Mouse (Mus musculus): ENCODE measurements around the gene Plin4. TPM values are rescaled to one million over a fixed set of nuclear protein-coding genes. Genes with fewer than 3 reads are reported as not detected.
A peak's percentile ranks its signal among the peaks of the same experiment; 100 is the strongest.
"Not testable (repeated sequence)": the region's sequence is repeated elsewhere in the genome, so short reads cannot be mapped to it uniquely, and the experiment has no call there.

Plin4 gene
- polyA plus RNA-seq, 1 experiment from 2014 or later = 0.23 TPM

DNA sequence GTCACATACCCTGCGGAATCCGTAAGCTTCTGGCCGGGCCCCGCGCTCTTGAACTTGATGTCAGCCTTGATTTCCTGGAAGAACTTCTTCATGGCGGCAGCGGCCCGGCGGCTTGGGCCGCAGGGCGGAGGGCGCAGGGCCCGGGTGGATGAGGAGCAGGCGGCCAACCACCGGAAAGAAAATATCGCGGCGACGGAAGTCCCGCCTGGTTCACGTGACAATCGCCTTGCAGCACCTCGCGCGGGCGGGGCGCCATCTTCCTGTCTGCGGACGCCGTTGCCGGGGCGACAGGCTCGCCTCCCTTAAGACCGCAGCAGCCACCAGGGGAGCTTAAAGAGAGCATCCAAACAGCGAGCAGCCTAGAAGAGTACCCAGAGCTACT is 34.8 kb downstream of the Plin4 start, which contains the start of gene Ubxn6:
Ubxn6 (minus strand) TSS at position 202 of the 382 bp plus-strand sequence.
- Histone ChIP-seq H3K4me2 (ENCODE audit: low read depth, low read length) (peak within 1 kb of the TSS; percentile 83), H3K27ac (ENCODE audit: low read length) (peak within 1 kb of the TSS; percentile 99), H3K9me3 (ENCODE audit: control insufficient read depth, low read length) (no peaks in the 10 kb centered on the region), H3K4me3 (ENCODE audit: low read length) (peak within 1 kb of the TSS; percentile 96), H3K27me3 (replicated peaks; ENCODE audit: control insufficient read depth, insufficient read depth, low read length) (no peaks in the 10 kb centered on the region), H3K9ac (ENCODE audit: low read depth, low read length) (peak within 1 kb of the TSS; percentile 89), H3K4me1 (ENCODE audit: control insufficient read depth, insufficient read depth, low read length) (peaks cover 17% of the 10 kb centered on the region), H3K36me3 (ENCODE audit: control insufficient read depth, insufficient read depth, low read length) (peaks cover 14% of the 10 kb centered on the region)
- peak; percentile 36 for ATAC-seq
- WGBS = under 1% methylated on average over 35 of the region's 35 CpGs

GRCm38 (mm10) chr17:56074097-56074826 is 35.3 kb downstream of the Plin4 start:
- H3K36me3 ChIP-seq (ENCODE audit: control insufficient read depth, insufficient read depth, low read length) = peaks cover 20% of the 10 kb centered on the region
- H3K27me3 ChIP-seq (replicated peaks; ENCODE audit: control insufficient read depth, insufficient read depth, low read length) = no peaks in the 10 kb centered on the region
- peak overlapping the region; percentile 96 for H3K4me3 ChIP-seq (ENCODE audit: low read length)
- ATAC-seq = peak; percentile 43
- peak overlapping the region; percentile 99 for H3K27ac ChIP-seq (ENCODE audit: low read length)
- peak overlapping the region; percentile 83 for H3K4me2 ChIP-seq (ENCODE audit: low read depth, low read length)
- peaks cover 17% of the 10 kb centered on the region for H3K4me1 ChIP-seq (ENCODE audit: control insufficient read depth, insufficient read depth, low read length)
- WGBS = 8% methylated on average over 22 of the region's 22 CpGs
- peak overlapping the region; percentile 89 for H3K9ac ChIP-seq (ENCODE audit: low read depth, low read length)
- no peaks in the 10 kb centered on the region for H3K9me3 ChIP-seq (ENCODE audit: control insufficient read depth, low read length)

DNA sequence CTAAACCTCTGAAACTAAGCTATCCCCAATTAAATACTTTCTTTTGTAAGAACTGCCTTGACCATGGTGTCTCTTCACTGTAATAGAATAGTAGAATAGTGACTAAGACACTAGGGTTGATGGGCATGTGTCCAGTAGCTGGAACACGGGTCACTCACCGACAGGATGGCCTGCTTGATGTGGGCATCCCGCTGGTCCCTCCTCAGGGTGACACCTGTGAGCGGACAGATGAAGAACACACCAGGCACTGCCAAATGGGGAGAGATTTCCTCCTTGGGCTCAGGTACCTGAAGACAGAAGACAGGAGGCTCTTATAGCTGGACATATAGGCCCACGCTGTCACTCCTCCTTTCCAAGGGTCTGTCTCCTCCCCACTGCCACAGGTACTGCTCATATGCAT is 37.4 kb downstream of the Plin4 start:
- Histone ChIP-seq H3K27ac (ENCODE audit: low read length) (no peak overlapping the region), H3K27me3 (replicated peaks; ENCODE audit: control insufficient read depth, insufficient read depth, low read length) (no peaks in the 10 kb centered on the region), H3K4me1 (ENCODE audit: control insufficient read depth, insufficient read depth, low read length) (peaks cover 17% of the 10 kb centered on the region), H3K4me3 (ENCODE audit: low read length) (no peak overlapping the region), H3K9ac (ENCODE audit: low read depth, low read length) (no peak overlapping the region), H3K36me3 (ENCODE audit: control insufficient read depth, insufficient read depth, low read length) (peaks cover 31% of the 10 kb centered on the region), H3K9me3 (ENCODE audit: control insufficient read depth, low read length) (no peaks in the 10 kb centered on the region), H3K4me2 (ENCODE audit: low read depth, low read length) (no peak overlapping the region)
- ATAC-seq = no peak
- WGBS = 90% methylated on average over 5 of the region's 5 CpGs

DNA sequence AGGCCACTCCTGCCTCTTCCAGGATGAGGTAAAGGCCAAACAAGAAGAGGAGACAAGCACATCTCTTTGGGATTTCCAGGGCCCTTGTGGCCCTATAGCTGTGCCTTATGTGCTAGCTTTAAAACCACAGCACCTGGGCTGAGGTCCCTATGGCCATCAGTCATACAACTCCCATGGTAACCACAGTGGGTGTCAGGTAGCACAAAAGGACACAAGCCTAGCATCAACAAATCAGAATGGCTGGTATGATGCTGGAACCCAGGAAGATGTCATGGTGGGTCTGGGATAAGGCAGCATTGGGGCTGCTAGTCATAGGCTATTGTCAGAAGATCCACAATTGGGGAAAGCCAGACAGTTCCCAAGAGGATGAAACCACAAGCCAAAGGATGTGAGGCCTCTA is 38.5 kb downstream of the Plin4 start:
- peaks cover 35% of the 10 kb centered on the region for H3K36me3 ChIP-seq (ENCODE audit: control insufficient read depth, insufficient read depth, low read length)
- no peak for ATAC-seq
- no peak overlapping the region for H3K4me2 ChIP-seq (ENCODE audit: low read depth, low read length)
- no peak overlapping the region for H3K9ac ChIP-seq (ENCODE audit: low read depth, low read length)
- no peaks in the 10 kb centered on the region for H3K27me3 ChIP-seq (replicated peaks; ENCODE audit: control insufficient read depth, insufficient read depth, low read length)
- no peak overlapping the region for H3K4me3 ChIP-seq (ENCODE audit: low read length)
- peaks cover 17% of the 10 kb centered on the region for H3K4me1 ChIP-seq (ENCODE audit: control insufficient read depth, insufficient read depth, low read length)
- H3K27ac ChIP-seq (ENCODE audit: low read length) = no peak overlapping the region
- H3K9me3 ChIP-seq (ENCODE audit: control insufficient read depth, low read length) = no peaks in the 10 kb centered on the region

GRCm38 (mm10) chr17:56069066-56069465 is 40.5 kb downstream of the Plin4 start:
- Histone ChIP-seq H3K36me3 (ENCODE audit: control insufficient read depth, insufficient read depth, low read length) (peaks cover 50% of the 10 kb centered on the region), H3K27me3 (replicated peaks; ENCODE audit: control insufficient read depth, insufficient read depth, low read length) (no peaks in the 10 kb centered on the region), H3K4me1 (ENCODE audit: control insufficient read depth, insufficient read depth, low read length) (peaks cover 10% of the 10 kb centered on the region), H3K9me3 (ENCODE audit: control insufficient read depth, low read length) (no peaks in the 10 kb centered on the region), H3K4me2 (ENCODE audit: low read depth, low read length) (no peak overlapping the region), H3K9ac (ENCODE audit: low read depth, low read length) (no peak overlapping the region), H3K4me3 (ENCODE audit: low read length) (no peak overlapping the region), H3K27ac (ENCODE audit: low read length) (no peak overlapping the region)
- 95% methylated on average over 14 of the region's 14 CpGs for WGBS
- ATAC-seq = no peak

- Histone ChIP-seq H3K27me3 (replicated peaks; ENCODE audit: control insufficient read depth, insufficient read depth, low read length) (no peaks in the 10 kb centered on the region), H3K27ac (ENCODE audit: low read length) (no peak overlapping the region; the same call in 1 of the 2 replicates), H3K4me3 (ENCODE audit: low read length) (no peak overlapping the region), H3K9ac (ENCODE audit: low read depth, low read length) (no peak overlapping the region), H3K4me2 (ENCODE audit: low read depth, low read length) (no peak overlapping the region), H3K9me3 (ENCODE audit: control insufficient read depth, low read length) (no peaks in the 10 kb centered on the region), H3K4me1 (ENCODE audit: control insufficient read depth, insufficient read depth, low read length) (no peaks in the 10 kb centered on the region), H3K36me3 (ENCODE audit: control insufficient read depth, insufficient read depth, low read length) (peaks cover 67% of the 10 kb centered on the region)
- no peak for ATAC-seq
These were observed 43.2 kb downstream of the Plin4 start for GRCm38 (mm10) chr17:56066451-56066850.

DNA sequence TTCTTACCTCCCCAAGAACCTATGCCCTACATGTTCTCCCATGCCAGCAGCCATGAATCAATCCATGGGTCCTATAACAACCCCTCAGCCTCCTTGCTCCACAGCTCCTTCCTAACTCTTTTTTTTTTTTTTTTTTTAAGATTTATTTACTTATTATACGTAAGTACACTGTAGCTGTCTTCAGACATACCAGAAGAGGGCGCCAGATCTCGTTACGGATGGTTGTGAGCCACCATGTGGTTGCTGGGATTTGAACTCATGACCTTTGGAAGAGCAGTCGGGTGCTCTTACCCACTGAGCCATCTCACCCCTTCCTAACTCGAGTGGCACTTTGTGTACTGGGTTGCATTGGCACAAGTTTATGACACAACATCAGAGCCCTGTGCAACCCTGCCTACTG is 43.9 kb downstream of the Plin4 start:
- H3K36me3 ChIP-seq (ENCODE audit: control insufficient read depth, insufficient read depth, low read length) = peaks cover 64% of the 10 kb centered on the region
- H3K4me1 ChIP-seq (ENCODE audit: control insufficient read depth, insufficient read depth, low read length); ATAC-seq; H3K9ac ChIP-seq (ENCODE audit: low read depth, low read length); H3K4me2 ChIP-seq (ENCODE audit: low read depth, low read length); H3K27ac ChIP-seq (ENCODE audit: low read length); H3K9me3 ChIP-seq (ENCODE audit: control insufficient read depth, low read length); H3K27me3 ChIP-seq (replicated peaks; ENCODE audit: control insufficient read depth, insufficient read depth, low read length); H3K4me3 ChIP-seq (ENCODE audit: low read length): not testable (repeated sequence)
- 78% methylated on average over 6 of the region's 6 CpGs for WGBS

- 92% methylated on average over 7 of the region's 7 CpGs for WGBS
- Histone ChIP-seq H3K36me3 (ENCODE audit: control insufficient read depth, insufficient read depth, low read length) (peaks cover 52% of the 10 kb centered on the region), H3K4me1 (ENCODE audit: control insufficient read depth, insufficient read depth, low read length) (no peaks in the 10 kb centered on the region), H3K27ac (ENCODE audit: low read length) (no peak overlapping the region), H3K9me3 (ENCODE audit: control insufficient read depth, low read length) (no peaks in the 10 kb centered on the region), H3K9ac (ENCODE audit: low read depth, low read length) (no peak overlapping the region), H3K4me2 (ENCODE audit: low read depth, low read length) (no peak overlapping the region), H3K27me3 (replicated peaks; ENCODE audit: control insufficient read depth, insufficient read depth, low read length) (no peaks in the 10 kb centered on the region), H3K4me3 (ENCODE audit: low read length) (no peak overlapping the region)
- no peak for ATAC-seq
These were observed 47.5 kb downstream of the Plin4 start for GRCm38 (mm10) chr17:56062081-56062480.

GRCm38 (mm10) chr17:56057381-56058120 is 52.1 kb downstream of the Plin4 start:
- peaks cover 25% of the 10 kb centered on the region for H3K36me3 ChIP-seq (ENCODE audit: control insufficient read depth, insufficient read depth, low read length)

More at GRCm38 (mm10) chr17:56057381-56058120, 52.1 kb downstream of the Plin4 start:
- Histone ChIP-seq H3K9me3 (ENCODE audit: control insufficient read depth, low read length) (no peaks in the 10 kb centered on the region), H3K4me2 (ENCODE audit: low read depth, low read length) (no peak overlapping the region), H3K9ac (ENCODE audit: low read depth, low read length) (no peak overlapping the region), H3K4me1 (ENCODE audit: control insufficient read depth, insufficient read depth, low read length) (no peaks in the 10 kb centered on the region), H3K4me3 (ENCODE audit: low read length) (no peak overlapping the region), H3K27ac (ENCODE audit: low read length) (no peak overlapping the region), H3K27me3 (replicated peaks; ENCODE audit: control insufficient read depth, insufficient read depth, low read length) (no peaks in the 10 kb centered on the region)
- no peak for ATAC-seq
- WGBS = 87% methylated on average over 11 of the region's 11 CpGs

All from intestine, embryonic 16.5 days (tissue).